ENCODE assay signal across 8 mouse cellular contexts in genomic region chr13:48544867-48545266, GRCm38 (mm10). TPM values are rescaled to one million over a fixed set of nuclear protein-coding genes. Genes with fewer than 3 reads are reported as not detected.
A peak's percentile ranks its signal among the peaks of the same experiment; 100 is the strongest.
DNase-seq lines count a peak whose midpoint lies in the region; ATAC-seq and TF ChIP-seq lines count a peak whose summit lies in the region.

No protein-coding gene starts in this region.

- whole genome bisulfite sequencing in kidney, embryonic 14.5 days: 37% methylated on average over 4 of the region's 4 CpGs
- 53% methylated on average over 4 of the region's 4 CpGs for whole genome bisulfite sequencing in embryonic facial prominence, embryonic 10.5 days
- WGBS in hindbrain, postnatal 0 days: 49% methylated on average over 4 of the region's 4 CpGs
- WGBS in midbrain, postnatal 0 days: 54% methylated on average over 4 of the region's 4 CpGs

- DNase-seq in kidney, postnatal 25 days: no peak
- DNase-seq in embryonic facial prominence, embryonic 10.5 days (ENCODE audit: low spot score): no peak
- DNase-seq in hindbrain, postnatal 0 days (ENCODE audit: low spot score): no peak
- no peak for DNase-seq in midbrain, postnatal 0 days (ENCODE audit: low spot score)
- DNase-seq in right cerebral cortex, postnatal 10 days (ENCODE audit: low spot score in 2 of 2): no peak
- no peak for DNase-seq in left cerebral cortex, postnatal 36 days (ENCODE audit: low spot score in 2 of 2)
- no peak for DNase-seq in left cerebral cortex, postnatal 25 days (ENCODE audit: low spot score in 2 of 2)

- 0 out of 2 replicates have a peak, but pooled peaks cover 3% of the 10 kb centered on the region for H3K36me3 ChIP-seq in kidney, embryonic 14.5 days (ENCODE audit: control insufficient read depth, insufficient read depth, low read length)
- peaks cover 5% of the 10 kb centered on the region; the same call in 1 of the 2 replicates for H3K36me3 ChIP-seq in embryonic facial prominence, embryonic 10.5 days (replicated peaks)
- no peaks in the 10 kb centered on the region for H3K36me3 ChIP-seq in hindbrain, postnatal 0 days (ENCODE audit: insufficient read depth, low read length)
- no peaks in the 10 kb centered on the region for H3K36me3 ChIP-seq in midbrain, postnatal 0 days (ENCODE audit: insufficient read depth, low read length)

- H3K4me3 ChIP-seq in kidney, embryonic 14.5 days (ENCODE audit: low read length): peak overlapping the region; percentile 96
- H3K4me3 ChIP-seq in embryonic facial prominence, embryonic 10.5 days: peak overlapping the region; percentile 95
- peak overlapping the region; percentile 94 for H3K4me3 ChIP-seq in hindbrain, postnatal 0 days (ENCODE audit: low read length)
- H3K4me3 ChIP-seq in midbrain, postnatal 0 days (ENCODE audit: low read depth, low read length): peak overlapping the region; percentile 94

- H3K9ac ChIP-seq in kidney, embryonic 14.5 days (ENCODE audit: low read depth, low read length): peak overlapping the region; percentile 99; the same call in 1 of the 2 replicates
- H3K9ac ChIP-seq in hindbrain, postnatal 0 days (replicated peaks; ENCODE audit: low read length): peak overlapping the region; percentile 99; the same call in 1 of the 2 replicates
- no peak overlapping the region for H3K9ac ChIP-seq in midbrain, postnatal 0 days (replicated peaks; ENCODE audit: low read length, poor library complexity, severe bottlenecking)

- intact Hi-C loops in left cerebral cortex, postnatal 36 days (cut with DNase I): no loop called here
- intact Hi-C loops in left cerebral cortex, postnatal 25 days (cut with DNase I): no loop called here

- H3K27me3 ChIP-seq in kidney, embryonic 14.5 days (ENCODE audit: control insufficient read depth, insufficient read depth, low read length): no peaks in the 10 kb centered on the region
- no peaks in the 10 kb centered on the region for H3K27me3 ChIP-seq in embryonic facial prominence, embryonic 10.5 days (replicated peaks; ENCODE audit: low read depth, poor library complexity, severe bottlenecking)
- no peaks in the 10 kb centered on the region for H3K27me3 ChIP-seq in hindbrain, postnatal 0 days (ENCODE audit: insufficient read depth, low read length)
- H3K27me3 ChIP-seq in midbrain, postnatal 0 days (ENCODE audit: insufficient read depth, low read length): no peaks in the 10 kb centered on the region

- H3K4me1 ChIP-seq in kidney, embryonic 14.5 days (ENCODE audit: control insufficient read depth, insufficient read depth, low read length): peaks cover 33% of the 10 kb centered on the region
- H3K4me1 ChIP-seq in embryonic facial prominence, embryonic 10.5 days: peaks cover 46% of the 10 kb centered on the region
- H3K4me1 ChIP-seq in hindbrain, postnatal 0 days (ENCODE audit: insufficient read depth, low read length): peaks cover 19% of the 10 kb centered on the region
- peaks cover 8% of the 10 kb centered on the region; the same call in 1 of the 2 replicates for H3K4me1 ChIP-seq in midbrain, postnatal 0 days (ENCODE audit: insufficient read depth, low read length)

- no peaks in the 10 kb centered on the region for H3K9me3 ChIP-seq in kidney, embryonic 14.5 days (ENCODE audit: control insufficient read depth, low read length)
- no peaks in the 10 kb centered on the region for H3K9me3 ChIP-seq in embryonic facial prominence, embryonic 10.5 days
- H3K9me3 ChIP-seq in hindbrain, postnatal 0 days (ENCODE audit: low read length): no peaks in the 10 kb centered on the region
- no peaks in the 10 kb centered on the region for H3K9me3 ChIP-seq in midbrain, postnatal 0 days (ENCODE audit: low read length)

- peak overlapping the region; percentile 100; the same call in 1 of the 2 replicates for H3K27ac ChIP-seq in kidney, embryonic 14.5 days (ENCODE audit: low read depth, low read length)
- peak overlapping the region; percentile 100 for H3K27ac ChIP-seq in embryonic facial prominence, embryonic 10.5 days (replicated peaks)
- H3K27ac ChIP-seq in hindbrain, postnatal 0 days: no peak overlapping the region; the same call in 1 of the 2 replicates
- no peak overlapping the region for H3K27ac ChIP-seq in midbrain, postnatal 0 days (ENCODE audit: low read depth, low read length)

- ATAC-seq in kidney, embryonic 14.5 days (ENCODE audit: low FRiP score, low TSS enrichment): no peak
- ATAC-seq in hindbrain, postnatal 0 days: no peak
- ATAC-seq in midbrain, postnatal 0 days (ENCODE audit: low FRiP score): no peak

- no peak for TF ChIP-seq CTCF in hindbrain, postnatal 0 days (IDR thresholded peaks at IDR 0.05; ENCODE audit: low read depth)
- TF ChIP-seq CTCF in midbrain, postnatal 0 days (IDR thresholded peaks at IDR 0.05): no peak

- peak overlapping the region; percentile 55 for H3K4me2 ChIP-seq in kidney, embryonic 14.5 days (replicated peaks; ENCODE audit: low read depth, low read length)
- H3K4me2 ChIP-seq in hindbrain, postnatal 0 days (ENCODE audit: low read depth, low read length): peak overlapping the region; percentile 64
- H3K4me2 ChIP-seq in midbrain, postnatal 0 days (ENCODE audit: low read depth, low read length, poor library complexity, severe bottlenecking): peak overlapping the region; percentile 60

RNA-seq across cellular contexts. Expression of gene A830005F24Rik, which starts 31.5 kb away (rescaled TPM):
- polyA plus RNA-seq in kidney, embryonic 14.5 days (2014; fragmentation: Nextera tagmentation; extraction: Ambion mirVana): 2.0 and 2.1 TPM in 2 replicates
- polyA plus RNA-seq in embryonic facial prominence, embryonic 10.5 days (2016; fragmentation: Nextera tagmentation; extraction: Ambion mirVana): 2.7 TPM in 2 replicates
- 2.2 TPM in 1 of 2 replicates, not detected in the other for total RNA-seq in hindbrain, postnatal 0 days (2014; rRNA removed)
- polyA plus RNA-seq in hindbrain, postnatal 0 days (2015; fragmentation: Nextera tagmentation; extraction: Ambion mirVana): 1.6 and 1.9 TPM in 2 replicates
- 0.66 and 0.94 TPM in 2 replicates for total RNA-seq in midbrain, postnatal 0 days (2014; rRNA removed)
- 1.2 and 2.8 TPM in 2 replicates for polyA plus RNA-seq in midbrain, postnatal 0 days (2015; fragmentation: Nextera tagmentation; extraction: Ambion mirVana)
- total RNA-seq in left cerebral cortex, postnatal 36 days (2021): 1 to 10 TPM; 1.8 to 2.0 TPM
- total RNA-seq in left cerebral cortex, postnatal 25 days (2021): 1 to 10 TPM; 1.6 to 1.8 TPM

RNA-seq across cellular contexts. Expression of gene Zfp169, which starts 31.6 kb away (rescaled TPM):
- polyA plus RNA-seq in kidney, embryonic 14.5 days (2014; fragmentation: Nextera tagmentation; extraction: Ambion mirVana): 2.3 and 4.0 TPM in 2 replicates
- 4.6 and 4.9 TPM in 2 replicates for polyA plus RNA-seq in embryonic facial prominence, embryonic 10.5 days (2016; fragmentation: Nextera tagmentation; extraction: Ambion mirVana)
- 19.3 and 23.9 TPM in 2 replicates for total RNA-seq in hindbrain, postnatal 0 days (2014; rRNA removed)
- polyA plus RNA-seq in hindbrain, postnatal 0 days (2015; fragmentation: Nextera tagmentation; extraction: Ambion mirVana): 2.8 TPM in 2 replicates
- total RNA-seq in midbrain, postnatal 0 days (2014; rRNA removed): 15.6 and 46.7 TPM in 2 replicates
- polyA plus RNA-seq in midbrain, postnatal 0 days (2015; fragmentation: Nextera tagmentation; extraction: Ambion mirVana): 2.2 and 3.6 TPM in 2 replicates
- total RNA-seq in left cerebral cortex, postnatal 36 days (2021): 10 to 100 TPM; 19.3 to 27.6 TPM
- 10 to 100 TPM; 20.8 to 22.7 TPM for total RNA-seq in left cerebral cortex, postnatal 25 days (2021)

Comparison
In these comparisons a context has a peak if more than half of its experiments do, and no peak if none do; other contexts are left out.
1. H3K27ac ChIP-seq: peak in kidney, embryonic 14.5 days (single experiment) and embryonic facial prominence, embryonic 10.5 days (single experiment); none in hindbrain, postnatal 0 days (single experiment) and midbrain, postnatal 0 days (single experiment).
2. Peak in every context shown above with its lines, with median percentiles within 50 percentile points of each other: H3K4me2 ChIP-seq and H3K4me3 ChIP-seq.